In genomic region chr1:55144338-55144737, GRCm38 (mm10) we compare ENCODE assay signal across 12 mouse cellular contexts.
"Had no signal": no experiment of that assay in that cellular context is flagged by ENCODE, and none has a peak within 500 bp of the region (broad histone marks: within the 10 kb centered on the region; RNA-seq: fewer than 3 reads in every experiment).

No protein-coding gene starts in this region.

- DNase-seq: retina, postnatal 1 day; right cerebral cortex, adult 18-20 months; right cerebral cortex, postnatal 14 days; right cerebral cortex, postnatal 25 days; right cerebral cortex, postnatal 4 days; spleen, adult 18-20 months; thymus, adult 18-20 months; thymus, adult 2 months; thymus, postnatal 14 days; thymus, postnatal 25 days; thymus, postnatal 36 days; thymus, postnatal 4 days had no signal
